Mouse (Mus musculus) spleen, postnatal 4 days (tissue): ENCODE measurements around the gene Hal.

ENCODE experiments used
- DNase-seq, 2 experiments: peaks; one replicate each; pipeline ENCODE4 v3.0.0; 2022; ENCODE audit warnings: low spot score in 2 of 2

Hal gene

GRCm38 (mm10) chr10:93488066-93488827 lies at the start of gene Hal:
Hal (plus strand) TSS chr10:93488768.
- peak in 1 of 2 experiments; percentile 23 for DNase-seq

GRCm38 (mm10) chr10:93441501-93441900 lies 47.1 kb upstream of the Hal start:
- DNase-seq: no peak

- no peak for DNase-seq
Observed at GRCm38 (mm10) chr10:93442183-93442582, 46.4 kb upstream of the Hal start.

- no peak for DNase-seq
Observed at GRCm38 (mm10) chr10:93444407-93444806, 44.2 kb upstream of the Hal start.

- no peak for DNase-seq
Observed at GRCm38 (mm10) chr10:93447398-93447797, 41.2 kb upstream of the Hal start.

- DNase-seq: no peak
Observed at GRCm38 (mm10) chr10:93454652-93455014, 33.9 kb upstream of the Hal start.

GRCm38 (mm10) chr10:93460106-93460505 lies 28.5 kb upstream of the Hal start:
- DNase-seq: no peak

- DNase-seq: no peak
Observed at GRCm38 (mm10) chr10:93462692-93463382, 25.7 kb upstream of the Hal start.

GRCm38 (mm10) chr10:93463611-93464010 lies 25.0 kb upstream of the Hal start:
- DNase-seq: no peak

GRCm38 (mm10) chr10:93467259-93467658 lies 21.3 kb upstream of the Hal start:
- no peak for DNase-seq

- no peak for DNase-seq
Observed at GRCm38 (mm10) chr10:93467791-93468190, 20.8 kb upstream of the Hal start.

GRCm38 (mm10) chr10:93471415-93471814 lies 17.2 kb upstream of the Hal start:
- peak; percentile 83 to 94 for DNase-seq

- no peak for DNase-seq
Observed at GRCm38 (mm10) chr10:93484511-93484910, 4.1 kb upstream of the Hal start.

GRCm38 (mm10) chr10:93485055-93485691 lies 3.4 kb upstream of the Hal start:
- peak; percentile 25 to 78 for DNase-seq

- DNase-seq: no peak
Observed at GRCm38 (mm10) chr10:93486622-93487021, 1.9 kb upstream of the Hal start.

- DNase-seq: no peak
Observed at GRCm38 (mm10) chr10:93488828-93489226, 259 bp downstream of the Hal start.

GRCm38 (mm10) chr10:93490451-93490850 lies 1.9 kb downstream of the Hal start:
- DNase-seq: no peak

- no peak for DNase-seq
Observed at GRCm38 (mm10) chr10:93500864-93501263, 12.3 kb downstream of the Hal start.

GRCm38 (mm10) chr10:93501346-93501745 lies 12.8 kb downstream of the Hal start:
- no peak for DNase-seq

GRCm38 (mm10) chr10:93508383-93508970 lies 19.9 kb downstream of the Hal start:
- no peak for DNase-seq

GRCm38 (mm10) chr10:93509532-93510153 lies 21.1 kb downstream of the Hal start:
- DNase-seq: no peak

- DNase-seq: no peak
Observed at GRCm38 (mm10) chr10:93515419-93515818, 26.9 kb downstream of the Hal start.
